Mouse (Mus musculus) heart, embryonic 11.5 days (tissue): ENCODE measurements around the gene Creb5. TPM values are rescaled to one million over a fixed set of nuclear protein-coding genes. Genes with fewer than 3 reads are reported as not detected.

Experiments used
- ATAC-seq: fragments of 200-750 bp; cut with Nextera tagmentation; replicated peaks from 2 replicates; pipeline ENCODE4 v1.8.0; 2017; ENCODE audit warnings: moderate library complexity; ENCODE audit not compliant: insufficient number of reproducible peaks, low FRiP score, low TSS enrichment
- H3K27ac ChIP-seq: fragments of 300-500 bp; sonication (generic); 2 replicates; pipeline ENCODE4 v1.5.1; 2014; ENCODE audit warnings: mild to moderate bottlenecking, low read depth, low read length
- H3K27me3 ChIP-seq: fragments of 300-500 bp; sonication (generic); 2 replicates; pipeline ENCODE4 v1.6.1; 2014; ENCODE audit warnings: mild to moderate bottlenecking, low read length, mixed read lengths; ENCODE audit not compliant: control insufficient read depth, insufficient read depth
- H3K36me3 ChIP-seq: fragments of 300-500 bp; sonication (generic); 2 replicates; pipeline ENCODE4 v1.6.1; 2014; ENCODE audit warnings: mild to moderate bottlenecking, low read length, moderate library complexity, mixed read lengths; ENCODE audit not compliant: control insufficient read depth, insufficient read depth
- H3K4me1 ChIP-seq: fragments of 300-500 bp; sonication (generic); 2 replicates; pipeline ENCODE4 v1.6.1; 2014; ENCODE audit warnings: low read length; ENCODE audit not compliant: control insufficient read depth, insufficient read depth
- H3K4me2 ChIP-seq: fragments of 300-500 bp; sonication (generic); 2 replicates; pipeline ENCODE4 v1.6.1; 2014; ENCODE audit warnings: mild to moderate bottlenecking, moderate library complexity
- H3K4me3 ChIP-seq: fragments of 300-500 bp; sonication (generic); 2 replicates; pipeline ENCODE4 v1.5.1; 2014; ENCODE audit warnings: low read depth, low read length
- H3K9ac ChIP-seq: fragments of 300-500 bp; sonication (generic); 2 replicates; pipeline ENCODE4 v1.6.1; 2014; ENCODE audit warnings: mild to moderate bottlenecking, low read depth, low read length, moderate library complexity
- H3K9me3 ChIP-seq: fragments of 300-500 bp; sonication (generic); replicated peaks from 2 replicates; pipeline ENCODE4 v1.6.1; 2016; ENCODE audit warnings: low read length; ENCODE audit not compliant: control insufficient read depth
- WGBS: fragments of 180-500 bp; shearing (Covaris S2); extraction: QIAGEN DNeasy Blood & Tissue Kit; methylation state at CpG from one replicate; pipeline ENCODE4 v1.1.7; 2014; ENCODE audit not compliant: insufficient replicate concordance; 5-methylcytosine and 5-hydroxymethylcytosine counted together
- polyA plus RNA-seq: library from polyadenylated mRNA; unstranded; fragments of >200 nt; fragmentation: Nextera tagmentation; extraction: Ambion mirVana; gene quantifications from 2 replicates; pipeline ENCODE4 v1.2.1, GENCODE M21; 2014

Gene Creb5
- polyA plus RNA-seq, 1 experiment from 2014 or later, result 30.3 TPM

DNA sequence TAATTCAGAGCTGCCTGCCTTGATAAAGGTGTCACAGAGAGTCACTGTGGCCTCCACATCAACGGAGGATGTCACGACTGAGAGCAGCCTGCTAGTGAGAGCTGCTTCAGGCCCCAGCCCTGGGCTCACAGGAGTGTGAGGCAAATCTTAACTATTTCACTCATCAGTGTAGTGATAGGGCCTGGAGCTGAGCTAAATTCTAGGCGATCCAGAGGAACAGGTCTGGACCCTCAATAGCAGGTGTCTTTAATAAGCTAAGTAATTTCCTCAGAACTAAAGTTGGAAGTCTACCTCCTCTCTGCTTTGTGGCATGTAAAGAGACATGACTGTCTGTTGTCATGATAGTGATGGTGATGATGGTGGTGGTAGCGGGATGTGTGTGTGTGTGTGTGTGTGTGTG is 283.8 kb downstream of the Creb5 start:
- H3K4me3 ChIP-seq, result no peak overlapping the region
- H3K9ac ChIP-seq, result no peak overlapping the region
- 74% methylated on average over 4 of the region's 4 CpGs for WGBS
- no peak overlapping the region for H3K27ac ChIP-seq
- no peaks in the 10 kb centered on the region for H3K36me3 ChIP-seq
- no peaks in the 10 kb centered on the region for H3K9me3 ChIP-seq
- H3K4me2 ChIP-seq, result no peak overlapping the region
- ATAC-seq, result no peak
- H3K4me1 ChIP-seq, result peaks cover 30% of the 10 kb centered on the region
- no peaks in the 10 kb centered on the region for H3K27me3 ChIP-seq

DNA sequence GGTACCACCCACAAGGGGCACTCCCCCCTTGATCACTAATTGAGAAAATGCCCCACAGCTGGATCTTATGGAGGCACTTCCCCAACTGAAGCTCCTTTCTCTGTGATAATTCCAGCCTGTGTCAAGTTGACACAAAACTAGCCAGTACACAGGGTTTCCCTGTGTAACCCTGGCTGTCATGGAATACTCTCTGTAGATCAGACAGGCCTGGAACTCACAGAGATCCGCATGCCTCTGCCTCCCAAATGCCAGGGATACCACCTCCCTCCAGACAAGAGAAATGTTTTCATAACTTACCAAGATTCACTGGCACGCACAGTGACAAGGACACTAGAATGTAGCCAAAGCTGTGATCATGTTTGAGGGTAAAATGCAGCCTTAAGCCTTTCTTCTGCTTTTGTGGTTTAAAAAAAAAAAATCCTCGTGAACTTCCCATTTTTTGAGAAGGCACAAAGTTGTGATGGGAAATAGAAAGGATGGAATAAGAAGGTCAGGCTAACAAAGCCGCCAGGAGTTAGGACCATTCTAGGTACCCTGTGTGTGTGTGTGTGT is 284.6 kb downstream of the Creb5 start:
- no peak overlapping the region for H3K9ac ChIP-seq
- 86% methylated on average over 4 of the region's 4 CpGs for WGBS
- H3K4me1 ChIP-seq, result peaks cover 30% of the 10 kb centered on the region
- no peaks in the 10 kb centered on the region for H3K36me3 ChIP-seq
- no peak overlapping the region for H3K4me2 ChIP-seq
- H3K27ac ChIP-seq, result no peak overlapping the region; the same call in 1 of the 2 replicates
- H3K27me3 ChIP-seq, result no peaks in the 10 kb centered on the region
- no peak for ATAC-seq
- H3K9me3 ChIP-seq, result no peaks in the 10 kb centered on the region
- no peak overlapping the region for H3K4me3 ChIP-seq

DNA sequence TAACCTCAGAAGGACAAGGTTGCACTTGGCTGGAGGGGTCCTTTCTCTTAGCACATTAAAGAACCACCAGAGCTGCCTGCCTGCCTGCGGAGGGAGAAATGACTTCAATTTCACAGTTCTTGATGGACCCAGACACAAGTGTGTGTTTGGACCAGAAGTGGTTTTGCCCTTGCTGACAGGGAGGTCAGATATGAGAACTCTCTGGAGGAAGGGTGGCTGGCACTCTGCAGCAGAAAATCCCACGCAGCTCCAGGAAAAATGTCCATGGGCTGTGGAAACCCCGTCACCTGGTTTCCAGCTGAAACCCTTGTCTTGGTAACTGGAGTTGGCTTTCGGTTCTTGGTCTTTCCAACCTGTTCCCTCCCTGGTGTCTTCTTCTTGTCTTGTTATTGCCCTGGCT is 285.4 kb downstream of the Creb5 start:
- Histone ChIP-seq H3K4me1 (peaks cover 30% of the 10 kb centered on the region), H3K9me3 (no peaks in the 10 kb centered on the region), H3K4me3 (peak overlapping the region; percentile 48; the same call in 1 of the 2 replicates), H3K9ac (peak overlapping the region; percentile 79; the same call in 1 of the 2 replicates), H3K4me2 (peak overlapping the region; percentile 70), H3K27me3 (no peaks in the 10 kb centered on the region), H3K27ac (peak overlapping the region; percentile 89), H3K36me3 (no peaks in the 10 kb centered on the region)
- ATAC-seq, result no peak
- WGBS, result 39% methylated on average over 4 of the region's 4 CpGs

DNA sequence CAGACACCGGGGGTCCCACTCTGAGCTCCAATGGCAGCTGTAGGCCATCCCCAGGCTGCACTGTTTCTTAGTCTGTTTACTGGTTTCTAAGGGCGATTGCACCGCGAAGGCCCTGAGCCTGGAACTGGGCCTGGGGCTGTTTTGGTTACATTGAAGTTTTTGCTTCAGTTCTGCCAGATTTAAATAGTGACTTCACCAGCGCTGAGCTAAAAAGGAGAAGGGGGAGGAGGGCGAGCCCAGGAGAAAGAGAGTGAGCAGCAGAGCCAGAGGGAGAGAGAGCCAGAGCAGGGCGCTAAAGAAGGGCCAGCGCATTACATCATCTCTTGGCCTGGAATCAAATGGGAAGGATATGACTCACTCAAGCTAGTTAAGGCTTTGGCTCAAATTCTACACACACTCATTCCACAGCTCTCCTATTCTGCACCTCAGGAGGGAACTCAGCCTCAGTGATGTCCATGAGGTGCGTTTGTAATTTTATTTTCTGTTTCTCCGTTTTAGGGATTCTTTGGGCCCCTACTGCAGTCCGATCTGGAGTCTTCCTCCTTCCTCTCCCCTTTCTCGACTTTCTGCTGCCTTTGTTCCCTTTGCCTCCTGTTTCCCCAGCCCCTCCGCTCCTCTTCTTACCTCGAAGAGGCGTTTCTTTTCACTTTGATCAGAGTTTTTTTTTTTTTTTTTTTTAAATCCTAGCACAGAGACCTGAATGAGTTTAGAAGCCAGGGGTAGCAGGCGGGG is 286.1 kb downstream of the Creb5 start:
- peak overlapping the region; percentile 48 for H3K4me3 ChIP-seq

DNA sequence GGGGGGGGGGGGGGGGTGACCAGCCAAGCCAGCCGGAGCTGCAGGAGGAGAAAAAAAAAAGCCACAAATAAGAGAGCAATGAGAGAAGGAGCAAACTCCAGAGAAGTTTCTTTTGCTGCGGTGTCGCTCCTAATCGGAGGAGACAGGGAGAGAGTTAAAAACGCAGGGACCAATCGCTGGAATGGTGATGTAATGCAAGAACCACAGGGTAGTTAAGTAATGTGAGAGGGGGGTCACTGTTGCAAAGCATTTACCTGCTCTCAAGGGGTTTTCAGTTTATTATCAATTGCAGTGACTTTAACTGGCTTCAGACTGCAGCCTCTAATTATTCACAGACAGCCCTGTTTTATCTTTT is 286.6 kb downstream of the Creb5 start:
- Histone ChIP-seq H3K9me3 (no peaks in the 10 kb centered on the region), H3K4me3 (peak overlapping the region; percentile 48), H3K4me2 (peak overlapping the region; percentile 70), H3K9ac (peak overlapping the region; percentile 79), H3K27me3 (no peaks in the 10 kb centered on the region), H3K27ac (peak overlapping the region; percentile 89), H3K4me1 (peaks cover 26% of the 10 kb centered on the region), H3K36me3 (no peaks in the 10 kb centered on the region)
- WGBS, result 2% methylated on average over 5 of the region's 6 CpGs
- ATAC-seq, result no peak

More for the DNA sequence above, 286.1 kb downstream of the Creb5 start:
- Histone ChIP-seq H3K27ac (peak overlapping the region; percentile 89), H3K9me3 (no peaks in the 10 kb centered on the region), H3K27me3 (no peaks in the 10 kb centered on the region), H3K9ac (peak overlapping the region; percentile 79), H3K4me1 (peaks cover 26% of the 10 kb centered on the region), H3K4me2 (peak overlapping the region; percentile 70), H3K36me3 (no peaks in the 10 kb centered on the region)
- 2% methylated on average over 15 of the region's 16 CpGs for WGBS
- ATAC-seq, result peak; percentile 82

DNA sequence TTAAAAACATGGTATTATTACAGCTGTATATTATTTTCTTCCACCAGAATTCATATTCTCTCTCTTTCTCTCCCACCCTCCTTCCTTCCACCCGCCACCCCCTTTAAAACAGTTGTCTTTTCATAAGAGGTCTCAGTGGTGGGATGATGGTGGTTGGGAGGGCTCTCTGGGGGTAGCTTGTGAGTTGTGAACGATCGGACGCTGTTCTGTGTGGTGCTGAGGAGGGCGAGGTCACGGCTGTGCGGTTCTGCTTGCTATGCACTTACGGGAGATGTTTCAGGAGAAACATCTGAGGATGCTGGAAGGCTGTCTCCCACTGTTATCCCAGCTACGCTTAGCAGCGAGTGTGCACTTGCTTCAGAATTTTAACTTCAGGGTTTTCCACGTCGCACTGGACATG is 287.0 kb downstream of the Creb5 start:
- Histone ChIP-seq H3K4me2 (peak overlapping the region; percentile 70), H3K9ac (peak overlapping the region; percentile 73), H3K27ac (peak overlapping the region; percentile 89; the same call in 1 of the 2 replicates), H3K9me3 (no peaks in the 10 kb centered on the region), H3K4me3 (peak overlapping the region; percentile 48), H3K4me1 (peaks cover 26% of the 10 kb centered on the region), H3K27me3 (no peaks in the 10 kb centered on the region), H3K36me3 (no peaks in the 10 kb centered on the region)
- ATAC-seq, result no peak
- 48% methylated on average over 12 of the region's 12 CpGs for WGBS

DNA sequence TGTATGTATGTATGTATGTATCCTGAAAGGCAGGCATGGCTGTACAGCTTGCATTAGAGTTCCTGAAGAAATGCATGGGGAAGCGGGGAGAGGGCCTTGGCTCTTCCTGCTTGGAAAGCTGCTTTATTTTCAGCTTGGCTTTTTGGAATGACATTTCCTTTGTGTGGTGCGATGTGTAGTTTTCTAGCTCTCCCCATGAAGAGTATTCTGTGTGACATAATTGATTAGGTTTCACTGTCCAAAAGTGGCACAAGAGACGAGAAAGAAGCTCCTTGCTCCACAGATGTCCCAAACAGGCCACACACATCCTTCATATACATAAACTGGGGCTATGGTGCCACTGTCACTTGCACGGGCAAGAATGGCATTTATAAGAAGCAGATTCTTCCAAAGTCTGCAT is 288.1 kb downstream of the Creb5 start:
- Histone ChIP-seq H3K9ac (no peak overlapping the region; the same call in 1 of the 2 replicates), H3K4me2 (peak overlapping the region; percentile 70), H3K4me1 (peaks cover 23% of the 10 kb centered on the region), H3K36me3 (no peaks in the 10 kb centered on the region), H3K9me3 (no peaks in the 10 kb centered on the region), H3K27me3 (no peaks in the 10 kb centered on the region), H3K4me3 (no peak overlapping the region), H3K27ac (no peak overlapping the region)
- no peak for ATAC-seq
- WGBS, result 74% methylated on average over 4 of the region's 4 CpGs

DNA sequence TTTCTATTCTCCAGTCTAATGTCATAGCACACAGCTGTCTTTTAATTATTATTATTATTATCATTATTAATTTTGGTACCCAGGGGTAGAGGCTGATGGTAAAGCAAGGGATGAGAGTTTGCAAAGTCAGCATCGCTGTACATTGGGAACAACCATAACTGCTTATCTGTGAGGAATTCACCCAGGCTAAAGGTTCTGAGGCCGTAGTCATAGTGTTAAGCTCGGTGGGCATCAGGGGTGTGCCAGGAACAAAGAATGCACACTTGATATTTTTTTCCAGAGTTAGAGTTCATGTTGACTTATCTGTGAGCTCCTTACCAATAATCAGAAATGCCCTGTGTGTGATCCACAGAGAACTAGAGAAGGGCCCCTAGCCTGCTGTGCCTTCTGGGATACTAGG is 288.8 kb downstream of the Creb5 start:
- Histone ChIP-seq H3K27me3 (no peaks in the 10 kb centered on the region), H3K27ac (no peak overlapping the region), H3K36me3 (no peaks in the 10 kb centered on the region), H3K4me2 (no peak overlapping the region), H3K9ac (no peak overlapping the region), H3K4me1 (peaks cover 20% of the 10 kb centered on the region), H3K9me3 (no peaks in the 10 kb centered on the region), H3K4me3 (no peak overlapping the region)
- ATAC-seq, result no peak
- WGBS, result 78% methylated on average over 3 of the region's 3 CpGs

DNA sequence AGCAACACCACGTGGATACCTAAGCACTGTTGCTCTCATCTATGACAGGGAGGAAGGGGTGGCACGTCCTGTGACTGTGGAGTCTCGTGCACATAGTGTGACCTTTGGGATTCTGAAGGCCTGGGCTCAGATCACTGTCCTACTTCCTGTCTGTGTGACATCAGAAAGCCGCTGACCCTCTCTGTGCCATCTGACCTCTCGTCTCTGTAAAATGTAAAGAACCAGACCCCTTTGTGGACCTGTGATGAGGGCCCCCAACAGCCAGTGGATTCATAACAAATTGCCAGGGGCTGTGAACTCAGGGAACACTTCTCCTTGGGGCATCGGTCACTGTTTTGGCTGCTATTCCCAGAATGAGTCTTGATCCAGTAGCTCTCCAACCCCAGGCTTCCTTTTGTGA is 289.8 kb downstream of the Creb5 start:
- Histone ChIP-seq H3K36me3 (no peaks in the 10 kb centered on the region), H3K9ac (no peak overlapping the region), H3K27ac (no peak overlapping the region), H3K4me3 (no peak overlapping the region), H3K4me1 (peaks cover 20% of the 10 kb centered on the region), H3K4me2 (no peak overlapping the region), H3K27me3 (no peaks in the 10 kb centered on the region), H3K9me3 (no peaks in the 10 kb centered on the region)
- ATAC-seq, result no peak
- WGBS, result 78% methylated on average over 6 of the region's 6 CpGs
